Mouse (Mus musculus) left cerebral cortex, postnatal 14 days (tissue): ENCODE data around the gene Pigg. TPM values are rescaled to one million over a fixed set of nuclear protein-coding genes. Genes with fewer than 3 reads are reported as not detected.

Source experiments
- DNase-seq, 2 experiments: peaks; one replicate each; pipeline ENCODE4 v3.0.0; 2021 to 2022; ENCODE audit warnings: low spot score in 2 of 2, mixed read lengths in 1 of 2
- intact Hi-C: fragments of 180-260 bp; cut with DNase I; formaldehyde crosslinking; loops from one replicate; pipeline ENCODE4 v1.15.1; 2025
- total RNA-seq, 2 experiments: library from RNA; stranded (reverse); gene quantifications; 2 replicates each; pipeline ENCODE4 v1.2.3; 2021

Gene Pigg
- total RNA-seq, 2 experiments from 2014 or later: 10.5 to 10.7 TPM

DNA sequence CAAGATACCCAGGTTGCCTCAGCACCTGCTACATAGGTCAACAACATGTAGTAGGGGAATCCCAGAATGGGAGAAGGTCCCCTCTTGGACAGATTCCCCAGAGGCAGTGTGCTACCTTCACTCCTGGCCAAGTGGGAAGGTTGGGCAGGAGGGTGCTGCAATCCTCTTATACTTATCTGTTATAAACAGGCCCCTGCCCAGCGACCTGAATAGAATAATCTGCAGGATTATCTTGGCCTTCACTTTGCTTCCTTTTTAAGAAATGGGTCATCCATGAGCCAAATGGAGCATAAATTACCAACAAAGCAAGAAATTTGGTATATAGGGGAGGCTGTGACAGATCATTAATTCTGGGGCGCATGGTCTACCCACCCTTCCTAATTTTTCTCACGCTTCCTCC, 77.3 kb downstream of the Pigg start:
- DNase-seq: no peak
- intact Hi-C loops: no loop called here

Other genes starting within 250 kb of the Pigg start
- gene Mtf2, start 246.9 kb upstream of the Pigg start, total RNA-seq: 10 to 100 TPM; 45.9 to 50.6 TPM
- 10 to 100 TPM; 20.2 to 22.1 TPM for gene Tmed5, start 180.0 kb upstream of the Pigg start, total RNA-seq
- gene Ccdc18, start 179.7 kb upstream of the Pigg start, total RNA-seq: under 1 TPM; 0.61 to 0.90 TPM
- 10 to 100 TPM; 38.5 to 39.7 TPM for gene Dr1, start 43.7 kb upstream of the Pigg start, total RNA-seq
- gene Gm42517, start 55.3 kb downstream of the Pigg start, total RNA-seq: 10 to 100 TPM; 76.9 to 78.2 TPM
- gene Pde6b, start 75.8 kb downstream of the Pigg start, total RNA-seq: under 1 TPM; 0.13 to 0.19 TPM
- 100 to 1,000 TPM; 253 to 266 TPM for gene Atp5k, start 121.8 kb downstream of the Pigg start, total RNA-seq
- gene Mfsd7a, start 136.3 kb downstream of the Pigg start, total RNA-seq: under 1 TPM; 0.22 to 0.51 TPM
- gene Pcgf3, start 148.6 kb downstream of the Pigg start, total RNA-seq: 10 to 100 TPM; 60.6 to 64.4 TPM
- 100 to 1,000 TPM; 527 to 537 TPM for gene Cplx1, start 237.4 kb downstream of the Pigg start, total RNA-seq